Mouse (Mus musculus) limb, embryonic 11.5 days (tissue): ENCODE data around the gene Abcd3. TPM values are rescaled to one million over a fixed set of nuclear protein-coding genes. Genes with fewer than 3 reads are reported as not detected.

ENCODE experiments used
- ATAC-seq: fragments of 200-750 bp; cut with Nextera tagmentation; 2 replicates; pipeline ENCODE4 v1.8.0; 2017; ENCODE audit warnings: low read depth; ENCODE audit not compliant: insufficient number of reproducible peaks, low FRiP score, low TSS enrichment
- DNase-seq: peaks from one replicate; pipeline ENCODE4 v3.0.0-alpha.2; 2015; ENCODE audit warnings: low spot score
- H3K27ac ChIP-seq: fragments of 300-500 bp; sonication (generic); replicated peaks from 2 replicates; pipeline ENCODE4 v1.5.1; 2014; ENCODE audit warnings: low read depth, mild to moderate bottlenecking, low read length
- H3K27me3 ChIP-seq: fragments of 300-500 bp; sonication (generic); 2 replicates; pipeline ENCODE4 v1.6.1; 2014; ENCODE audit warnings: mild to moderate bottlenecking, low read length, mixed read lengths; ENCODE audit not compliant: control insufficient read depth, insufficient read depth
- H3K36me3 ChIP-seq: fragments of 300-500 bp; sonication (generic); 2 replicates; pipeline ENCODE4 v1.6.1; 2014; ENCODE audit warnings: mild to moderate bottlenecking, low read length, moderate library complexity, mixed read lengths; ENCODE audit not compliant: control insufficient read depth, insufficient read depth
- H3K4me1 ChIP-seq: fragments of 300-500 bp; sonication (generic); 2 replicates; pipeline ENCODE4 v1.6.1; 2014; ENCODE audit warnings: low read length, mixed read lengths; ENCODE audit not compliant: control insufficient read depth, insufficient read depth
- H3K4me2 ChIP-seq: fragments of 300-500 bp; sonication (generic); 2 replicates; pipeline ENCODE4 v1.6.1; 2014; ENCODE audit warnings: low read depth, mild to moderate bottlenecking, moderate library complexity; ENCODE audit not compliant: severe bottlenecking
- H3K4me3 ChIP-seq: fragments of 300-500 bp; sonication (generic); 2 replicates; pipeline ENCODE4 v1.5.1; 2014; ENCODE audit warnings: low read depth, low read length
- H3K9ac ChIP-seq: fragments of 300-500 bp; sonication (generic); 2 replicates; pipeline ENCODE4 v1.6.1; 2014; ENCODE audit warnings: mild to moderate bottlenecking, low read length
- H3K9me3 ChIP-seq: fragments of 300-500 bp; sonication (generic); 2 replicates; pipeline ENCODE4 v1.6.1; 2016; ENCODE audit warnings: low read length; ENCODE audit not compliant: control insufficient read depth
- WGBS: fragments of 180-500 bp; shearing (Covaris S2); extraction: QIAGEN DNeasy Blood & Tissue Kit; methylation state at CpG from one replicate; pipeline ENCODE4 v1.1.7; 2014; 5-methylcytosine and 5-hydroxymethylcytosine counted together
- polyA plus RNA-seq: library from polyadenylated mRNA; unstranded; fragments of >200 nt; fragmentation: Nextera tagmentation; extraction: Ambion mirVana; gene quantifications from 2 replicates; pipeline ENCODE4 v1.2.1, GENCODE M21; 2014

Abcd3 gene
- polyA plus RNA-seq, 1 experiment from 2014 or later: 48.0 TPM

DNA sequence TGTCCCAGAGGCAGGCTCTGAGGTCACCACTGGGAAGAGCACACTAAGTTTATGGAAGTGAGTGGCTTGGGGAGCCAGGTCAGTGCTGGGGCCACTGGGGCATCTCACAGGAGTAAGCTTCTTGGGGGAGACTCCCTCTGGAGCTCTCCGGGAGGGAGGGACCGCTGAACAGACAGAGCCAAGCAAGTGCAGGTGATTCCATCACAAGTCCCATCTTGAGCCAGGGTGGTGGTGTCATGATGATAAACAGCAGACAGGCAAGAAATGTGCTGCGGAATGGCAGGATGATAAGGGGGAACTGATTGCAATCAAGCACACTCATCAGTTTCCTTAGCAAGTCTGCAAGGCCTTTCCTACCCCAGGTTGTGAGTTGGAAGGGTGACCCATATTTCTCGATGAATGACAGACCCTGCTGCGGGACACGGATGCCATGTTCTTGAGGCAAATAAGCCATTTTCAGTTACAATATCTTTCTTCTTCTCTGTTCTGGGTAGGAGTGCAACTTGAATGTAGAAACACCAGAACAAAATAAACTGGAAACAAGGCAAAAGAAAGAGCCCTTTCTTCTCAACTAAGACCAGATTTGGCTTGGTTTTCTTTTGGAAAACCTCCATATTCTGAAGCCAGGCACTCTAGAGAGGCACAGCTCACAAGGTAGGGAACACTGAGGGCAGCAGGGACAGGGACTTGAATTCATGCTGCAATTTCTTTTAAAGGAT is 99.2 kb downstream of the Abcd3 start:
- H3K4me1 ChIP-seq: peaks cover 6% of the 10 kb centered on the region; the same call in 1 of the 2 replicates
- H3K9ac ChIP-seq: no peak overlapping the region
- DNase-seq: no peak
- 66% methylated on average over 6 of the region's 6 CpGs for WGBS
- H3K4me2 ChIP-seq: no peak overlapping the region
- no peaks in the 10 kb centered on the region for H3K9me3 ChIP-seq
- H3K36me3 ChIP-seq: no peaks in the 10 kb centered on the region
- no peak for ATAC-seq
- H3K4me3 ChIP-seq: no peak overlapping the region
- H3K27ac ChIP-seq: no peak overlapping the region
- H3K27me3 ChIP-seq: no peaks in the 10 kb centered on the region

DNA sequence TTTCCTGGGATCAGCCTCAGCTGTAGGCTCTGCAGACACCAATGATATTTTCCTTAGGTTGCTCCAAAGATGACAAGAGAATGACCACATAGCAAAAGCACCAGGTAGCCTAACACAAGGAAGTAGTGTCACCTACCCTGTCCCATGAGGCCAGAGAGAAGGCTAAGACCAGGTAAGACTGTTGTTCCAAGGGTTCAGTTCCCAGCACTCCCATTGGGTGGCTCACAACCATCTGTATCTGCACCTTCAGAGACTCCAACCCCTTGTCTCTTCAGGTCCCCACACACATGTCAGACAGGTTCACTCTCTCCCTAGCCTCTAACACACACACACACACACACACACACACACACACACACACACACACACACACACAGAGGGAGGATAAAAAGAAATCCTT is 99.8 kb downstream of the Abcd3 start:
- no peak overlapping the region for H3K27ac ChIP-seq
- H3K27me3 ChIP-seq: no peaks in the 10 kb centered on the region
- no peak overlapping the region for H3K4me2 ChIP-seq
- no peaks in the 10 kb centered on the region for H3K9me3 ChIP-seq
- no peak overlapping the region for H3K4me3 ChIP-seq
- DNase-seq (no peak), ATAC-seq (no peak)
- no peaks in the 10 kb centered on the region for H3K36me3 ChIP-seq
- H3K4me1 ChIP-seq: peaks cover 6% of the 10 kb centered on the region; the same call in 1 of the 2 replicates
- no peak overlapping the region for H3K9ac ChIP-seq

DNA sequence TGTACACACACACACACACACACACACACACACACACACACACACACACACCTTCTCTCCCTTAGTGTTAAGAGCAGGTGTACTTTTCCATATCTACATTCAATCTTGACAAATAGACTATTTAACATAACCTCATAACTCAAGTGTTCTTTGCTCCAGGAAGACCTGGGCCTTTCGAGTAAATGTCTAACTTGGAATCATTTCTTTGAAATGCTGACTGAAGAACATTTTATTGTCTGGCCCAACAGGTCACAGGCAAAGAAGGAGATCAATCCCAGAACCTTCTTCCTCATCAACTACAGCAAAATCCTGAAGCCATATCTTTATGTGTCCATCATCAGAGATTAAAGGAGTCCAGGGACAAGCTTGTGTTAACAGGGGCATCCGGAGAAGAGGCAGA is 100.6 kb downstream of the Abcd3 start:
- DNase-seq: no peak
- no peak for ATAC-seq
- no peaks in the 10 kb centered on the region for H3K36me3 ChIP-seq
- H3K27me3 ChIP-seq: no peaks in the 10 kb centered on the region
- no peak overlapping the region for H3K4me2 ChIP-seq
- H3K27ac ChIP-seq: no peak overlapping the region
- no peaks in the 10 kb centered on the region for H3K9me3 ChIP-seq
- H3K9ac ChIP-seq: no peak overlapping the region
- 83% methylated on average over 2 of the region's 2 CpGs for WGBS
- H3K4me1 ChIP-seq: peaks cover 6% of the 10 kb centered on the region; the same call in 1 of the 2 replicates
- H3K4me3 ChIP-seq: no peak overlapping the region

- Histone ChIP-seq H3K36me3 (no peaks in the 10 kb centered on the region), H3K4me2 (no peak overlapping the region), H3K4me1 (peaks cover 3% of the 10 kb centered on the region; the same call in 1 of the 2 replicates), H3K9ac (no peak overlapping the region), H3K4me3 (no peak overlapping the region), H3K27me3 (no peaks in the 10 kb centered on the region), H3K9me3 (no peaks in the 10 kb centered on the region), H3K27ac (no peak overlapping the region)
- ATAC-seq (no peak), DNase-seq (no peak)
- 70% methylated on average over 8 of the region's 8 CpGs for WGBS
Observed at GRCm38 (mm10) chr3:121713816-121714215, 101.3 kb downstream of the Abcd3 start.

- Histone ChIP-seq H3K27me3 (no peaks in the 10 kb centered on the region), H3K27ac (no peak overlapping the region), H3K9ac (no peak overlapping the region), H3K4me1 (no peaks in the 10 kb centered on the region), H3K9me3 (no peaks in the 10 kb centered on the region), H3K4me2 (no peak overlapping the region), H3K36me3 (no peaks in the 10 kb centered on the region), H3K4me3 (no peak overlapping the region)
- 63% methylated on average over 17 of the region's 17 CpGs for WGBS
- DNase-seq: no peak
- no peak for ATAC-seq
Observed at GRCm38 (mm10) chr3:121713151-121713701, 101.9 kb downstream of the Abcd3 start.

- Histone ChIP-seq H3K27me3 (no peaks in the 10 kb centered on the region), H3K27ac (no peak overlapping the region), H3K9me3 (no peaks in the 10 kb centered on the region), H3K36me3 (no peaks in the 10 kb centered on the region), H3K9ac (no peak overlapping the region), H3K4me1 (no peaks in the 10 kb centered on the region), H3K4me3 (no peak overlapping the region), H3K4me2 (no peak overlapping the region)
- DNase-seq (no peak), ATAC-seq (no peak)
- WGBS: 48% methylated on average over 4 of the region's 4 CpGs
Observed at GRCm38 (mm10) chr3:121712222-121712621, 102.9 kb downstream of the Abcd3 start.

GRCm38 (mm10) chr3:121710894-121711531 is 104.1 kb downstream of the Abcd3 start:
- Histone ChIP-seq H3K9ac (no peak overlapping the region), H3K27me3 (no peaks in the 10 kb centered on the region), H3K9me3 (no peaks in the 10 kb centered on the region), H3K27ac (no peak overlapping the region), H3K4me3 (no peak overlapping the region), H3K4me1 (no peaks in the 10 kb centered on the region), H3K4me2 (no peak overlapping the region), H3K36me3 (no peaks in the 10 kb centered on the region)
- 87% methylated on average over 7 of the region's 7 CpGs for WGBS
- ATAC-seq: no peak
- DNase-seq: no peak
